Mouse (Mus musculus) MN1 (cell line): ENCODE results near the gene Ocel1.
"Not testable (repeated sequence)": the region's sequence is repeated elsewhere in the genome, so short reads cannot be mapped to it uniquely, and the experiment has no call there.

Experiments
- DNase-seq: peaks from one replicate; pipeline ENCODE4 v3.0.0-alpha.2; 2016; ENCODE audit warnings: low spot score

Ocel1 gene

DNA sequence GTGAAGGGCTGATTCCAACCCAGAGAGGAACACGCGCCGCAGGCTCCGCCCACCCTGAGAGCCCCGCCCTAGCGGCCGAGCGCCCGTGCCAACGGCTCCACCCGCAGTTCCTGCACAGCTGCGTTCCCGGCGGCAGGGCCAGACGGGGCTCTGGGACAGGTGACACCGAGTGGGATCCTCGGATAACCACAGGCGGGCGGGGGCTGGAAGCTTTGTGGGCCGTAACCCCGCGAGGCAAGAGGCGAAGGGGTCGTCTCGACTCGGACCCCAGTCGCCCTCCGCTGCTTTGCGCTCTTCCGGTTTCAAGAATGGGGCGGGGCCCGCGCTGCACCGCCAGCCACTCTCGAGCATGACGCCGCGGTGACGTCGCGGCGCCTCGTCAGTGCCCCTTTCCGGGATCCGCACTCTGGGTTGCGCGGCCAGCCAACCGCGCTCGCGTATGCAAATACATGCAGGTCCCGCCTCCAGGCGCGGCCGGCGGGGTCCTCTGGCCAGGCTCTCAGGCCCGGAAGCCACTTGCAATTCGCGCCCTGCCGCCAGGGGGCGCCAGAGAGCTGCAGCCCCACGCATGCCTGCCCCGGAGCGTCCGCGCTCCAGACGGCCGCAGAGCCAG is at the start of gene Ocel1:
Gene Ocel1, plus strand, starts transcription at position 63 of the 613 bp plus-strand sequence.
- DNase-seq = peak; percentile 98

DNA sequence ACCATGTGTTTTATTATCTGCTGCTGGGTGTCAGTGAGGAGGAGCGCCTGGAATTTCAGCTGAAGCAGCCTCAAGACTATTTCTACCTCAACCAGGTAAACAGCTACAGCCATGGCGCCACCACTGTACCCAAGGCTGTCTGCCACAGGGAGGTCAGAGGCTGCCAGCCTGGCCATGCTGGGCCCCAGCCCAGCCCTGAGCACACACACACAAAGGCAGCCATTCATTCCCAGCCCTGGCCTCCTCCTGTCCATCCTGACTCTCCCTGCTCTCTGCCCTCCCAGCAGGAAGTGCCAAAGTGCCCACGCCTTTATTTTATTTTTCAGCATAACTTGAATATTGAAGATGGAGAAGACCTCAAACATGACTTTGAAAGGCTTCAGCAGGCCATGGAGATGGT is 48.2 kb upstream of the Ocel1 start:
- DNase-seq = no peak

DNA sequence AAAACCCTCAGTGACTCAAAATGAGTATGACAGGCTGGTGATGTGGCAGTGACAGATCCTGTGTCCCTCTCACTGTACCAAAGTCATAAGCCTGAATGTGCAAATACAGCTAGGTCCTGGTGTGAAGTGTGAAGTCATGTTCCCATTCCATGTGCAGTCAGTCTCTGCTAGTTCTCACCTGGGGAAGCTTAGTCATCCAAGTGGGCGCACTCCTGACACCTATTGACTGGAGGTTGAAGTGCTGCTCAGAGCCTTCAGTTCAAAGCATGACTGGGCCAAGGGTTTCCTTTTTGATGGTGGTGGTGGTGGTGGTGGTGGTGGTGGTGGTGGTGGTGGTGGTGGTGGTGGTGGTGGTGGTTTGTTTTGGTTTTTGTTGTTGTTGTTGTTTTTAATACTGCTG is 46.2 kb upstream of the Ocel1 start:
- peak; percentile 31 for DNase-seq

DNA sequence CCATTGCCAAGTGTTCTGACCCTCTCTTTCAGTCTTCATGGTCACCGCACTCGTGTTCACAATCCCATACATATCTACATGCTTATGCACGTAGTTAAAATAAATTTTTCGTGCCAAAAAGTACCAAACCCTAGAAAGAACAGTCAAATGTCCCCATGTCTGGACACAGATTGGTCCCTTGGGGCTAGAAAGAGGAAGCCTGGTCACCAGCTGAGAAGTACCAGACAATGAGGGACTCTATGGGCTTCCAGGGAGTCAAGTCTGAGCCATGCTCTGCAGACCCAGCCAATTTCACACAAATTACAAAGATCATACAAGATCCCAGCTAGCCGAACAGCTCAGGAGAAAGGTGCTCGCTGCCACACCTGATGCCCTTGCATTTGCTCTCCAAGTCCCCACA is 33.3 kb upstream of the Ocel1 start:
- DNase-seq = not testable (repeated sequence)

DNA sequence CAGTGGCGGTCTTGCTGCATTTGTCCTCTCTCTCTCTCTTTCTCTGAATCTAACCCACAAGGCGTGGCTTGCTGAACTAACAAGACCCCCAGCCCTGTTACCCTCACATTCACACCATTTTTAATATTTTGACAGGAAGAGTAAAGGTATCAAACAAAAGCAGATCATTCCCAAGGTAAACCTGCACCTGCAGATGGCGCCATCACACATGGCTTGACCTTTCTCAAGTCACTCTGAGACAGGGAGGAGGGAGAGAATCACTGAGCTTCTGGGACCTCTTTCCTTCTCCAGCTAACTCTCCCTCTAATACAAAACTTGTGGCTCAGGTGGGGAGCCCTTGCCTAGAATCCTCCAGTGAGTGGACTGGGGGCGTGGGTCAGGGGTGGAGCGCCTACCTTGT is 30.5 kb upstream of the Ocel1 start:
- DNase-seq = peak; percentile 72

DNA sequence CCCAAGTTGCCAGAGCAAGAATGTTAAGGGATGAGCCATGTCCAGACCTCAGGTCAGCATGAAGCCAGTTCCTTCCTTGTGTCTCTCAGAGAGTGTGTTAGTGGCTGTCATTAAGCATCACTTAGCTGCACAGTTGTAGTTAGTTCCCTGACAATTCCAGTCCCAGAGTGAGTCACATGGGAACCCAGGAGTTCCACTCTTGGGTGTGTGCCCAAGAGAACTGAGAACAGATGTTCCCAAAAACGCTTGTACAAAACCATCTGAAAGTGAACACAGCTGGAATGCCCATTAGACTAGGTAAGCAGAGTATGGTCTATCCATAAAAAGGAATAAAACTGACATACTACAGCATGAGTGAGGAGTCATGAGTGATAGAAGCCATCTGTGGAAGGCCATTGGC is 24.5 kb upstream of the Ocel1 start:
- no peak for DNase-seq

DNA sequence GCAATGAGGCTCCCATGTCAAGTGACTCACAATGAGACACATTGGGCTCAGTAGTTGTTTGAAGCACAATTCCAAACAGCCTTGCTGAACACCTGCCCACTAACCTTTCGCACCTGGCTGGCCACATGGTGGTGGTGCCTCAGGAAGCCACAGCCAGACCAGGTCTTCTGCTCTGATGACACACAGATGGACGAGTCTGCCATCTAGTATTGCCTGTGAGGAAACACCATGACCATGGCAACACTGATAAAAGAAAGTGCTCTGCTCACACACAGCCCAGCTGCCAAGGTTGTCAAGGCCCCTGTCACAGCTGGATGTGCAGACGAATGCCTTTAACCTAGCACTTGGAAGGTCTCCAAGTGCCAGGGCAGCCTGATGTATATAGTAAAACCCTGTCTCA is 20.0 kb upstream of the Ocel1 start:
- DNase-seq = peak; percentile 80

DNA sequence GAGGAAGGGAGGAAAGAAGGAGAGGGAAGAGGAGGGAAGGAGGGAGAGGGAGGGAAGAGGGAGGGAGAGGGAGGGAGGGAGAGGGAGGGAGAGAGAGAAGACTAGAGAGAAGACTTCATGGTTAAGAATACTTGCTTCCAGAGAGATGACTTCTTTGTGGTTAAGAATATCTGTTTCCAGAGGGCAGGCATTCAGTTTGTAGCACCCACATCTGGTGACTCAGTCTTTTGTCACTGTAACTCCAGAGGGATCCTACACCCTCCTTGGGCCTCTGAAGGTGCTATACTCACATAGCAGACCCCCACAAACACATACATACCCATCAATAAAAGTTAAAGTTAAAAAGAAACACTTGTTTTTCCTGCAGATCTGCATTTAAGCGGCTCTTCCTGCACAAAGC is 19.6 kb upstream of the Ocel1 start:
- DNase-seq = no peak

DNA sequence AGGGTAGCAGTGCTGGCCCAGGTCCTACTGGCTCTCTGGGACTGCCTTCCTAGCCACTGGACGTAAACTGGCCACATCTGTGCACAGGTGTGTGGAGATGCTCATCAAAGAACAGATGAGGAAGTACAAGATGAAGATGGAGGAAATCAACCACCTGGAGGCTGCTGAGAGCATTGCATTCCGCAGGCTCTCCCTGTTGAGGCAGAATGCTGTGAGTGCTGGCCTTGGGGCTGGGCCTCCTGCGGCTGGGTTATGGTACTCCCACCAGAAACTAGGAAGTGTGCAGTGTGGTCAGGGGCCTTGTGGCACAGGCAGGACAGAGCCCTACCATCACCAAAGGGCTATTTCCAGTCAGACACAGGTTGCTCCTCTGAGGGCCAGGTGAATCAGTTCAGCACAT is 13.1 kb upstream of the Ocel1 start:
- DNase-seq = no peak

DNA sequence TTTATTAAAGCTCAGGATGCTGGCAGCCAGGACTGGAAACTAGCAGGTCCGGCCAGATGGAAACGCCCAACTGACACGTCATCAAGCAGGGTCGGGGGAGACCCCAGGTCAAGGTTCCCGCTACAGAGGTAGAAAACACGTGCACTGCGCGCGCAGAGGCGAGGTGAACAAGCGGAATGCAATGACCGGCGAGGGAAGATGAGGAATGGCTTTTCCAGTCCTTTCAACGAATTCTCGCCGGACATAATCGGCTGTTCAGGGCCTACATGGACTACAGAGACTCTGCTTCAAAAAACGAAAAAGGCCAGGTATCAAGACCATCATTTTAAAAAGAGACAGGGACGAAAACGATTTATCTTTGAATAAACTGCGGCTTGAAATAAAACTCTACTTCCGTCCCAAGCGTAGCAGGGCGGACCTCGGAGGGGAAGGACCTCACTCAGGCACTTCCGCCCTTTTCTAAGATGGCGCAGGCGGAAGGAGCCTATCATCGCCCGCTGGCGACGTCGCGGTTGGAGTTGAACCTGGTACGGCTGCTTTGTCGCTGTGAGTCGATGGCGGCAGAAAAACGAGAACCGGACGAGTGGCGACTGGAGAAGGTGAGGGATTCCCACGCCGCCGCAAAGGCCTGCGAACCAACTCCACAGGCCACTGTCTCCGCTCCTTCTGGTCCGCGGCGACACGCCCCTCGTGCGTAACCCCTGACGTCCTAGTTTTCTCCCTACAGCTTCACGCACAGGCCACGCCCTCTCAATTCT is 4.1 kb upstream of the Ocel1 start, which contains the start of gene Use1:
Gene Use1, plus strand, starts transcription at position 78 of the 758 bp plus-strand sequence.
- DNase-seq = peak; percentile 95

DNA sequence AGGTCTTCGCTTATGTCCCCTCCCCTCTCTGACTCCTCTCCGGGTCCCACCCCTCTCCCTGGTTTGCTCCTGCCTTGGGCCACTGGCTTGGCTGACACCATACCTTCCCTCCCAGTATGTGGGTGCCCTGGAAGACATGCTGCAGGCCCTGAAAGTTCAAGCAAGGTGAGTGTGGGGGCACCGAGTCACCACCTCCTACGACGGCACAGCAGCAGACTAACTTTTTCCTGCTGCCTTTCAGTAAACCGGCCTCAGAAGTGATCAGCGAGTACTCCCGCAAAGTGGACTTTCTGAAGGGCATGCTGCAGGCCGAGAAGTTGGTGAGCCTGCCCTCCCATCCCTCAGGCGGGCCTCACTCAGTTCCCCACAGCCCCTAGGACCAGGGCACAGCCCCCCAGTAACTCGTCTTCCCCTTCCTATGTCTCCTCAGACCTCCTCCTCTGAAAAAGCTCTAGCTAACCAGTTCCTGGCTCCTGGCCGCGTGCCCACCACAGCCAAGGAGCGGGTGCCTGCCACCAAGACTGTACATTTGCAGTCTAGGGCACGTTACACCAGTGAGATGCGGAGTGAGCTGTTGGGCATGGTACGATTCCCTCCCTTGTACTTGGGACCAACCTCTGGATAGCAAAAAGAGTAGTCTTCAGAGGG is 3.4 kb upstream of the Ocel1 start:
- DNase-seq = peak; percentile 57

DNA sequence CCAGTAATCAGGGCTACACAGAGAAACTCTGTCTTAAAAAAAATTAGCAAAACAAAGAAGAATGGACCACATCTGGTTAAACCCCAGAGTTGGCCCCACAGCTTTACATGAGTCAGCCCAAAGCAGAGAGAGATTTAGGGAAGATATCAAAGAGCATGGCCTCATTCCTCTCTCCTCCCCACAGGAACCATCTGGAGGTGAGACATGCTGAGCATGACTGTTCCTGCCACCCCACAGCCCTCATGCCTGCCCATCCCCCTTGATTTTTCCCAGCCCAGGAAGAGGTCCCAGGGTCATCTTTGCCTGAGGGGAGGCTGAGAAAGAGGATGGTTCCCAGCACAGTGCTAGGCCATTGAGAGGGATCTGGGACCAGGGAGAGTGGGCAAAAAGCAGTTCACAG is 2.7 kb upstream of the Ocel1 start:
- DNase-seq = peak; percentile 72

DNA sequence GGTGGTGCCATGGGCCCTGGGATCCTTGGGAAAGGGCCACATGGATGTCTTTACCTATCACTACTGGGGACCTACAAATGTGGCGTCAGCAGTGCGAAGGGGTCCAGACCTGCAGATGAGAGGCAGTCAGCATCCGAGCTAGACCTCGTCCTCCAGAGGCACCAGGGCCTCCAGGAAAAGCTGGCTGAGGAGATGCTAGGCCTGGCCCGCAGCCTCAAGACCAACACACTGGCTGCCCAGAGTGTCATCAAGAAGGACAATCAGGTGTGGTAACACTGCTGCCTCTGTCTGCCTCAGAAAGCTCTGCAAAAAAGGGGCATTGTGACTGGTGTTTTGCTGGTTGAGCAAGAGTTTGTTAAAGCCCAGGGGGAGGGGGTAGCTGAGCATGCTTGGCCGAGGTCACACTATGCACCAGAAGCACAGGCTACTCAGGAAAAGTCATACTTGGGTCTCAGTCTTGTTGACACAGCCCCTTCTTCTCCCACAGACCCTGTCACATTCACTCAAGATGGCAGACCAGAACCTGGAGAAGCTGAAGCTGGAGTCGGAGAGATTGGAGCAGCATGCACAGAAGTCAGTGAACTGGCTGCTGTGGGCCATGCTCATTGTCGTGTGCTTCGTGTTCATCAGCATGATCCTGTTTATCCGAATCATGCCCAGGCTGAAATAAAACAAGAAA is 1.9 kb upstream of the Ocel1 start:
- DNase-seq = no peak

DNA sequence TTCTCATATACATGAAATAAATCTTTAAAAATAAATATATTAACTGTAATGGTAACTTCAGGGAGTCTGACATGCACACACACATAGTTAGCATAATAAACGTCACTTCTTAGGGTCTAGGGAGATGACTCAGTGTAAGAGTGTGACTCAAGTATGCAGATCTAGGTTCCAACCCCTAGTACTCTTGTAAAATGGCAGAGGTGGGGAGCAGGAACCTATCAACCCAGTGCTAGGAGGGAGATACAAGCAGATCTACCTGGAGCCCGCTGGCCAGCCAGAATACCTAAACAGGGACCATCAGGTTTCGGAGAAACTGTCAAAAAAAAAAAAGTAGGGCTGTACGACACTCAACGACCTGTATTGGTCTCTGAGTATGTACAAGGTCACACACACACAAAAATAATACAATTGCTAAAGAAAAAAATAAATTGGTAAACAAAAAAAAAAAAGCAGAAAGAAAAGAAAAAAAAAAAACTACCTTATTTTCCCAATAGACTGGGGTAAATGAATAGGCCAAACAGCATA is 325 bp upstream of the Ocel1 start:
- peak; percentile 29 for DNase-seq

DNA sequence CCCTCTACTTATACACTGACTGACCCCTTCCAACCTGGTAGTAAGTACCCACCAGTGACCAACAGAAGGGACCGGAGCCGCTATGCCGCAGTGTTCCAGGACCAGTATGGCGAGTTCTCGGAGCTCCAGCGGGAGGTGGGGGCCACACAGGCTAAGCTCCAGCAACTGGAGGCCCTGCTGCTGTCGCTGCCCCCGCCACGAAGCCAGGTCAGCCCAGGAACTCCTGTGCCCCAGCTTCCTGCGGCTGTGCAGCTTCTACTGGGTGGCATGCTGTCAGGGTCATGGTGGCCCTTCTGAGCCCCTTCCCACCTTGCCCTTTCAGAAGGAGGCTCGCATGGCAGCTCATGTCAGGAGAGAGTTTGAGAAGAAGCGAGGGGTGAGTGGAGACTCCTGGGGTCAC is 1.3 kb downstream of the Ocel1 start:
- DNase-seq = no peak

DNA sequence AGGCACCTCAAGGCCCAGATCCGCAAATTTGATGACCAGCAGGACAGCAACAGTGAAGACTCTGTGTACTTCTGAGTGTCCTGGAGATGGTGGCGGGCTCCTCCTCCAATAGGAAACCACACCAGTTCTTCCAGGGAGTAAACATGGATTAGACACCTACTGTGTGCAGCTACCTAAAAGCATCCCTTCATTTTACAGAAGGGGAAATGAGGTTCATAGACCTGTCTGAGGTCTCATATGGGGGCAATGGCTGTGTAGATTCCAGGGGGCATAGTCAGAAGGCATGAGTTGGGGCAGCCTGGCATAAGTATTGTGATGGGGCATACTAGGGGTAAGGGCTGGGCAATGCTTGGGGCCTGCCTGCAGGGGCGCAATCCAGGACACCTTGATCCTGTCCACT is 1.9 kb downstream of the Ocel1 start:
- no peak for DNase-seq

DNA sequence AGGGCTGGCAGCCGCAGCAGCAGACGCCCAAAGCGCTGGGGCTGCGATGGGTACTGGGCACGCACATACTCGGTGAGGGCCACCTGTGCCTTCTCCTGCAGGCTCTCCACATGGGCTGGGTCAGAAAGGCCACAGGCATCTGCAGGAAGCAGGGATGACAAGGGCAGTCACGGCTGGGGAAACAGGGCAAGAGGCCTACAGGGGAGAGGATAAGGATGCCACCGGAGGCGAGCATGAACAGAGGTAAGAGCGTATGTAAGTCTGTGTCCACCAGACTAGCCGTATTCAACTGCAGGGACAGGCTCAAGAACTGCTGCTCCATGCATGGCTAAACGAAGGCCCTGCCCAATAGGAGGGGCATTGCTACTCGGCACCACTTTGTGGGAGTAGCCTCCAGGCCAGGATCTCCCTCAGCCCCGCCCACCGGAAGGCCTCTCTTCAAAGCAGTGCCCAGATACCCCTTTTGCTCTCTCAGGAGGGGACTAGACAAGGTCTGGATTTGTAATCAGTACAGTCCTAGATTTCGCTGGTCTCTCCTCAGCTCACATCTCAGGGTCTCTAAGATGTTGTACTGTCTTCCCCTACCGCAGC is 3.6 kb downstream of the Ocel1 start:
- DNase-seq = no peak

DNA sequence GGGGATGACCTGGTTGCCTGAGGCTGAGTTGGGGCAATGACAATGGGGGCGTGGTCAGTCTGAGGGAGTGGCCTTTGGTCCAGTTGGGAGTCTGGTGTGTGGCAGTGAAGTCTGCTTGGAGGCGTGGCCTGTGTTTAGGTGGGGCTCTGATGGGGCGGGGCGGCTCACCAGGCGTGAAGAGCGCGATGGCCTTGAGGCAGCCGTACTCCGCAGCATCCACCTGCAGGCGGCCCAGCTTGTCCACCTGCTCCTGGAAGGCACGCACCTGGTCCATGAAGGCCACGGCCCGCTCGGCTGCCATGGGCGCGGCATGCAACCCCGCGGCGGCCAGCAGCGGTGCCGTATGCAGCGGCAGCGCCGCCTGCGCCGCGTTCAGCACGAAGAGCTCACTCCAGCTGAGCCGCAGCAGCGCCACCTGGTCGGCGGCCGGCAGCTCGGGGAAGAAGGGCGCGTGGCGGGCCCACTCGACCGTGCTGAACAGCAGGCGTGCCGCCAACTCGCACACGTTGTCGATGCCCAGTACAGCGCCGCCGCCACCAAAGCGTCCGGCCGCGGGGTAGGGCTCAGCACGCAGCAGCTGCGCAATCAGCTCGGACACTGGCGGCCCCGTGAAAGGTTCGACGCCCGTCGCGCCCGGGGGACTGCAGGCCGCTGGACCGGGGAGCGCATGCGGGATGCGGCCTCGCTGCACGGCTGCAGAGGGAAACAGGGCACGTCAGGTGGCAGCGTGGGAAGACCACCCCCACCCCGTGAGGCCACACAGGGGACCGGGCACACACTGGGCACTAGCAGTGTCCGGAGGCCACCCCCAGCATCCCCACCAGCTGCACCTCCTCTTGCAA is 4.7 kb downstream of the Ocel1 start:
- DNase-seq = no peak

DNA sequence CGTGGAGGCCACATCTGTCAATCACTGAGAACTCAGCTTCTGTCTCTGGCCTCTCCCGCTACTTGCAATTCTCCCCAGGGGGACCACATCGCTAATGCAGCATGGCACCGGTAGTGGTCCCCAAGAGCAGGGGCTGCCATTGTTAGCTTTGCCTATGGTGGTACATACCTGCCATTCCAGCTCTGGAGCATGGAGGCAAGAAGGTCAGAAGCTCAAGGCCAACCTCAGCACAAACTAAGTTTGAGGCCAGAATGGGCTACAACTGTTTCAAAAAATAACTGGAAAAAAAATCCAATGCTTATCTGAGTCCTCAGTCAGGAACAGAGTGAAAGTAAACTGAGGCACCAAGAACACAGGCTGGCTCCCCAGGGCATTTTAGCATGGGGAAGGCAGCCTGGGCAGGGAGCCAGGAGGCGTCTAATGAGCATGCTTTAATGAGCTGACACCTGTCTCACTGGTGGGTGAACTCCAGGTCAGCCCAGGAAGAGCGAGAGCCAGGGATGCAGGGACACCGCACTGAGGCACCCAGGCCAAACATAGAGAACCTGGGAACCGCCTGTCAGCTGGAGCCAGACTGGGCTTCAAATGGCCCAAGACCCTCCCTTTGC is 5.4 kb downstream of the Ocel1 start:
- no peak for DNase-seq

DNA sequence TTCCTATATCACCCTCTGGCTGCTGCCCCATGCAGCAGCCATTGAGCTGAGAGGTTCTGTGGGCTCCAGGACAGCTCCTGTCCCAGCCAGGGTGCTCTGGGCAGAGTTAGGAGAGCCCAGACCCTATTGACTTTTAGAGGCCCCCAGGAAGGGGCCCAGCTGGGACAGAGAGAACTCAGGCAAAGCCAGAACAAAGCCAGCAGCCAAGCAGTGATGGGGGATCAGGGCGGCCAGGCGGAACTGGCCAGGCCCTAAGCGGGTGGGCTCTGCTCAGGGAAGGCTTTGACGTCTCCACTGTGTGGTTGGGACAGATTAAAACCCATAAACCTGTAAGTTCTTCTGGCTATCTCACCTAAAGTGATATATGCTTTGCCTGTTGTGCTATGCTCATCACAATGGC is 7.9 kb downstream of the Ocel1 start:
- no peak for DNase-seq
